Mouse (Mus musculus): ENCODE measurements around the gene Ssc5d. TPM values are rescaled to one million over a fixed set of nuclear protein-coding genes. Genes with fewer than 3 reads are reported as not detected.
A peak's percentile ranks its signal among the peaks of the same experiment; 100 is the strongest.

Ssc5d gene
- polyA plus RNA-seq, 1 experiment from 2014 or later: 1.4 TPM

- Histone ChIP-seq H3K36me3 (ENCODE audit: control insufficient read depth, insufficient read depth, low read length) (no peaks in the 10 kb centered on the region), H3K4me2 (replicated peaks; ENCODE audit: low read depth, low read length) (no peak overlapping the region), H3K27me3 (ENCODE audit: control insufficient read depth, insufficient read depth, low read length) (no peaks in the 10 kb centered on the region), H3K27ac (ENCODE audit: low read depth, low read length) (no peak overlapping the region), H3K4me1 (replicated peaks; ENCODE audit: control insufficient read depth, insufficient read depth, low read length) (no peaks in the 10 kb centered on the region), H3K9me3 (ENCODE audit: control insufficient read depth, low read length) (no peaks in the 10 kb centered on the region), H3K4me3 (ENCODE audit: low read depth, low read length) (no peak overlapping the region), H3K9ac (ENCODE audit: low read depth, low read length) (no peak overlapping the region)
- WGBS: 79% methylated on average over 18 of the region's 18 CpGs
- DNase-seq (ENCODE audit: low spot score) (no peak), ATAC-seq (ENCODE audit: low FRiP score) (no peak)
These were observed 46.9 kb downstream of the Ssc5d start for GRCm38 (mm10) chr7:4972321-4973047.

- Histone ChIP-seq H3K9ac (ENCODE audit: low read depth, low read length) (no peak overlapping the region), H3K4me2 (replicated peaks; ENCODE audit: low read depth, low read length) (no peak overlapping the region), H3K27ac (ENCODE audit: low read depth, low read length) (no peak overlapping the region), H3K4me1 (replicated peaks; ENCODE audit: control insufficient read depth, insufficient read depth, low read length) (no peaks in the 10 kb centered on the region), H3K4me3 (ENCODE audit: low read depth, low read length) (no peak overlapping the region), H3K36me3 (ENCODE audit: control insufficient read depth, insufficient read depth, low read length) (no peaks in the 10 kb centered on the region), H3K9me3 (ENCODE audit: control insufficient read depth, low read length) (no peaks in the 10 kb centered on the region), H3K27me3 (ENCODE audit: control insufficient read depth, insufficient read depth, low read length) (no peaks in the 10 kb centered on the region)
- WGBS: 63% methylated on average over 4 of the region's 4 CpGs
- DNase-seq (ENCODE audit: low spot score): no peak
- ATAC-seq (ENCODE audit: low FRiP score): no peak
These were observed 49.9 kb downstream of the Ssc5d start for GRCm38 (mm10) chr7:4975455-4975854.

GRCm38 (mm10) chr7:4976832-4977231, 51.2 kb downstream of the Ssc5d start:
- H3K4me2 ChIP-seq (replicated peaks; ENCODE audit: low read depth, low read length): no peak overlapping the region
- no peak overlapping the region for H3K27ac ChIP-seq (ENCODE audit: low read depth, low read length)
- no peak for DNase-seq (ENCODE audit: low spot score)
- no peaks in the 10 kb centered on the region for H3K36me3 ChIP-seq (ENCODE audit: control insufficient read depth, insufficient read depth, low read length)
- H3K27me3 ChIP-seq (ENCODE audit: control insufficient read depth, insufficient read depth, low read length): no peaks in the 10 kb centered on the region
- H3K4me3 ChIP-seq (ENCODE audit: low read depth, low read length): no peak overlapping the region
- 95% methylated on average over 7 of the region's 7 CpGs for WGBS
- ATAC-seq (ENCODE audit: low FRiP score): no peak
- no peaks in the 10 kb centered on the region for H3K9me3 ChIP-seq (ENCODE audit: control insufficient read depth, low read length)
- H3K9ac ChIP-seq (ENCODE audit: low read depth, low read length): no peak overlapping the region
- H3K4me1 ChIP-seq (replicated peaks; ENCODE audit: control insufficient read depth, insufficient read depth, low read length): no peaks in the 10 kb centered on the region

- Histone ChIP-seq H3K27me3 (ENCODE audit: control insufficient read depth, insufficient read depth, low read length) (peaks cover 3% of the 10 kb centered on the region; the same call in 1 of the 2 replicates), H3K4me3 (ENCODE audit: low read depth, low read length) (no peak overlapping the region), H3K4me2 (replicated peaks; ENCODE audit: low read depth, low read length) (no peak overlapping the region), H3K27ac (ENCODE audit: low read depth, low read length) (no peak overlapping the region), H3K9ac (ENCODE audit: low read depth, low read length) (no peak overlapping the region), H3K4me1 (replicated peaks; ENCODE audit: control insufficient read depth, insufficient read depth, low read length) (peaks cover 1% of the 10 kb centered on the region; the same call in 1 of the 2 replicates), H3K9me3 (ENCODE audit: control insufficient read depth, low read length) (no peaks in the 10 kb centered on the region), H3K36me3 (ENCODE audit: control insufficient read depth, insufficient read depth, low read length) (peaks cover 3% of the 10 kb centered on the region; the same call in 1 of the 2 replicates)
- ATAC-seq (ENCODE audit: low FRiP score) (no peak), DNase-seq (ENCODE audit: low spot score) (no peak)
- WGBS: 72% methylated on average over 2 of the region's 2 CpGs
These were observed 62.7 kb downstream of the Ssc5d start for GRCm38 (mm10) chr7:4988250-4988649.

GRCm38 (mm10) chr7:4993347-4993998, 67.9 kb downstream of the Ssc5d start:
- H3K4me3 ChIP-seq (ENCODE audit: low read depth, low read length): peak overlapping the region; percentile 67; the same call in 1 of the 2 replicates
- DNase-seq (ENCODE audit: low spot score) (no peak), ATAC-seq (ENCODE audit: low FRiP score) (no peak)
- H3K4me1 ChIP-seq (replicated peaks; ENCODE audit: control insufficient read depth, insufficient read depth, low read length): peaks cover 18% of the 10 kb centered on the region; the same call in 1 of the 2 replicates
- peaks cover 3% of the 10 kb centered on the region; the same call in 1 of the 2 replicates for H3K36me3 ChIP-seq (ENCODE audit: control insufficient read depth, insufficient read depth, low read length)
- 32% methylated on average over 47 of the region's 55 CpGs for WGBS
- H3K27me3 ChIP-seq (ENCODE audit: control insufficient read depth, insufficient read depth, low read length): peaks cover 19% of the 10 kb centered on the region
- H3K9me3 ChIP-seq (ENCODE audit: control insufficient read depth, low read length): no peaks in the 10 kb centered on the region
- no peak overlapping the region for H3K27ac ChIP-seq (ENCODE audit: low read depth, low read length)
- peak overlapping the region; percentile 71 for H3K4me2 ChIP-seq (replicated peaks; ENCODE audit: low read depth, low read length)
- 0 out of 2 replicates have a peak overlapping the region, but pooled peaks have one; percentile 31 for H3K9ac ChIP-seq (ENCODE audit: low read depth, low read length)

- ATAC-seq (ENCODE audit: low FRiP score) (no peak), DNase-seq (ENCODE audit: low spot score) (peak; percentile 21)
- Histone ChIP-seq H3K27me3 (ENCODE audit: control insufficient read depth, insufficient read depth, low read length) (peaks cover 19% of the 10 kb centered on the region), H3K9me3 (ENCODE audit: control insufficient read depth, low read length) (no peaks in the 10 kb centered on the region), H3K9ac (ENCODE audit: low read depth, low read length) (0 out of 2 replicates have a peak overlapping the region, but pooled peaks have one; percentile 31), H3K4me2 (replicated peaks; ENCODE audit: low read depth, low read length) (peak overlapping the region; percentile 71), H3K27ac (ENCODE audit: low read depth, low read length) (no peak overlapping the region), H3K4me1 (replicated peaks; ENCODE audit: control insufficient read depth, insufficient read depth, low read length) (peaks cover 18% of the 10 kb centered on the region; the same call in 1 of the 2 replicates), H3K36me3 (ENCODE audit: control insufficient read depth, insufficient read depth, low read length) (peaks cover 3% of the 10 kb centered on the region; the same call in 1 of the 2 replicates), H3K4me3 (ENCODE audit: low read depth, low read length) (peak overlapping the region; percentile 67)
- WGBS: 44% methylated on average over 59 of the region's 59 CpGs
These were observed 68.6 kb downstream of the Ssc5d start for GRCm38 (mm10) chr7:4993999-4994788.

Other genes with a start within 250 kb of the Ssc5d start
- gene Hspbp1, start 240.7 kb upstream of the Ssc5d start, polyA plus RNA-seq (2014; fragmentation: Nextera tagmentation; extraction: Ambion mirVana): 112 and 114 TPM in 2 replicates
- gene Brsk1, start 235.2 kb upstream of the Ssc5d start, polyA plus RNA-seq (2014; fragmentation: Nextera tagmentation; extraction: Ambion mirVana): 3.1 and 5.1 TPM in 2 replicates
- gene Tmem150b, start 200.5 kb upstream of the Ssc5d start, polyA plus RNA-seq (2014; fragmentation: Nextera tagmentation; extraction: Ambion mirVana): 0.22 and 0.26 TPM in 2 replicates
- 64.3 and 69.2 TPM in 2 replicates for gene Kmt5c, start 185.7 kb upstream of the Ssc5d start, polyA plus RNA-seq (2014; fragmentation: Nextera tagmentation; extraction: Ambion mirVana)
- 28.0 and 28.5 TPM in 2 replicates for gene Cox6b2, start 172.7 kb upstream of the Ssc5d start, polyA plus RNA-seq (2014; fragmentation: Nextera tagmentation; extraction: Ambion mirVana)
- not detected in 2 replicates for gene Fam71e2, start 154.5 kb upstream of the Ssc5d start, polyA plus RNA-seq (2014; fragmentation: Nextera tagmentation; extraction: Ambion mirVana)
- 0.08 and 0.14 TPM in 2 replicates for gene Il11, start 142.9 kb upstream of the Ssc5d start, polyA plus RNA-seq (2014; fragmentation: Nextera tagmentation; extraction: Ambion mirVana)
- gene Tmem190, start 142.8 kb upstream of the Ssc5d start, polyA plus RNA-seq (2014; fragmentation: Nextera tagmentation; extraction: Ambion mirVana): not detected in 2 replicates
- 0.78 and 0.93 TPM in 2 replicates for gene Tmem238, start 136.1 kb upstream of the Ssc5d start, polyA plus RNA-seq (2014; fragmentation: Nextera tagmentation; extraction: Ambion mirVana)
- 186 and 191 TPM in 2 replicates for gene Rpl28, start 132.9 kb upstream of the Ssc5d start, polyA plus RNA-seq (2014; fragmentation: Nextera tagmentation; extraction: Ambion mirVana)
- gene Ube2s, start 113.2 kb upstream of the Ssc5d start, polyA plus RNA-seq (2014; fragmentation: Nextera tagmentation; extraction: Ambion mirVana): 400 and 452 TPM in 2 replicates
- 2.9 and 4.1 TPM in 2 replicates for gene Shisa7, start 81.1 kb upstream of the Ssc5d start, polyA plus RNA-seq (2014; fragmentation: Nextera tagmentation; extraction: Ambion mirVana)
- 2.5 and 2.9 TPM in 2 replicates for gene Isoc2b, start 55.5 kb upstream of the Ssc5d start, polyA plus RNA-seq (2014; fragmentation: Nextera tagmentation; extraction: Ambion mirVana)
- 1.1 TPM in 2 replicates for gene Isoc2a, start 48.6 kb upstream of the Ssc5d start, polyA plus RNA-seq (2014; fragmentation: Nextera tagmentation; extraction: Ambion mirVana)
- gene Gm36210, start 19.3 kb upstream of the Ssc5d start, polyA plus RNA-seq (2014; fragmentation: Nextera tagmentation; extraction: Ambion mirVana): 0.11 TPM in 1 of 2 replicates, not detected in the other
- gene Zfp628, start 10.6 kb upstream of the Ssc5d start, polyA plus RNA-seq (2014; fragmentation: Nextera tagmentation; extraction: Ambion mirVana): 4.0 and 4.2 TPM in 2 replicates
- gene Nat14, start 3.8 kb upstream of the Ssc5d start, polyA plus RNA-seq (2014; fragmentation: Nextera tagmentation; extraction: Ambion mirVana): 7.1 and 7.3 TPM in 2 replicates
- 0.07 and 0.09 TPM in 2 replicates for gene Sbk2, start 38.6 kb downstream of the Ssc5d start, polyA plus RNA-seq (2014; fragmentation: Nextera tagmentation; extraction: Ambion mirVana)
- gene Sbk3, start 45.4 kb downstream of the Ssc5d start, polyA plus RNA-seq (2014; fragmentation: Nextera tagmentation; extraction: Ambion mirVana): 0.04 TPM in 1 of 2 replicates, not detected in the other
- 45.0 and 61.0 TPM in 2 replicates for gene Zfp579, start 70.4 kb downstream of the Ssc5d start, polyA plus RNA-seq (2014; fragmentation: Nextera tagmentation; extraction: Ambion mirVana)
- gene Zfp524, start 88.6 kb downstream of the Ssc5d start, polyA plus RNA-seq (2014; fragmentation: Nextera tagmentation; extraction: Ambion mirVana): 7.5 and 10.6 TPM in 2 replicates
- gene Fiz1, start 88.9 kb downstream of the Ssc5d start, polyA plus RNA-seq (2014; fragmentation: Nextera tagmentation; extraction: Ambion mirVana): 38.2 and 43.2 TPM in 2 replicates
- 0.19 and 1.8 TPM in 2 replicates for gene Gm44973, start 89.7 kb downstream of the Ssc5d start, polyA plus RNA-seq (2014; fragmentation: Nextera tagmentation; extraction: Ambion mirVana)
- 5.7 and 8.6 TPM in 2 replicates for gene Zfp865, start 94.6 kb downstream of the Ssc5d start, polyA plus RNA-seq (2014; fragmentation: Nextera tagmentation; extraction: Ambion mirVana)
- 7.2 and 8.6 TPM in 2 replicates for gene Ccdc106, start 94.8 kb downstream of the Ssc5d start, polyA plus RNA-seq (2014; fragmentation: Nextera tagmentation; extraction: Ambion mirVana)
- gene 4632433K11Rik, start 108.3 kb downstream of the Ssc5d start, polyA plus RNA-seq (2014; fragmentation: Nextera tagmentation; extraction: Ambion mirVana): not detected in 2 replicates
- 3.1 and 4.3 TPM in 2 replicates for gene Zfp784, start 112.7 kb downstream of the Ssc5d start, polyA plus RNA-seq (2014; fragmentation: Nextera tagmentation; extraction: Ambion mirVana)
- 32.4 and 37.5 TPM in 2 replicates for gene Zfp580, start 125.8 kb downstream of the Ssc5d start, polyA plus RNA-seq (2014; fragmentation: Nextera tagmentation; extraction: Ambion mirVana)
- gene U2af2, start 136.4 kb downstream of the Ssc5d start, polyA plus RNA-seq (2014; fragmentation: Nextera tagmentation; extraction: Ambion mirVana): 161 and 162 TPM in 2 replicates
- gene Epn1, start 154.4 kb downstream of the Ssc5d start, polyA plus RNA-seq (2014; fragmentation: Nextera tagmentation; extraction: Ambion mirVana): 54.2 and 55.3 TPM in 2 replicates
- not detected in 2 replicates for gene Rfpl4, start 191.2 kb downstream of the Ssc5d start, polyA plus RNA-seq (2014; fragmentation: Nextera tagmentation; extraction: Ambion mirVana)
- 0.18 and 0.31 TPM in 2 replicates for gene Rasl2-9, start 200.2 kb downstream of the Ssc5d start, polyA plus RNA-seq (2014; fragmentation: Nextera tagmentation; extraction: Ambion mirVana)
- gene Vmn1r55, start 223.9 kb downstream of the Ssc5d start, polyA plus RNA-seq (2014; fragmentation: Nextera tagmentation; extraction: Ambion mirVana): 0.01 and 0.05 TPM in 2 replicates